Mouse (Mus musculus) small intestine, adult 2 months (tissue): Measurements from ENCODE around the gene Mecom.

Experiments
- CTCF ChIP-seq: fragments of 200-500 bp; IDR thresholded peaks from 2 replicates; pipeline ENCODE4 v1.5.1; 2012; ENCODE audit warnings: low read depth, mild to moderate bottlenecking, control low read depth, inconsistent platforms, low read length, moderate library complexity, mixed read lengths; ENCODE audit not compliant: insufficient replicate concordance, insufficient read length; ENCODE audit errors: extremely low read depth
- POLR2A ChIP-seq: fragments of 200-500 bp; IDR thresholded peaks from 2 replicates; pipeline ENCODE4 v1.6.1; 2012; ENCODE audit warnings: low read depth, mild to moderate bottlenecking, control low read depth, inconsistent platforms, low read length, moderate library complexity

DNA sequence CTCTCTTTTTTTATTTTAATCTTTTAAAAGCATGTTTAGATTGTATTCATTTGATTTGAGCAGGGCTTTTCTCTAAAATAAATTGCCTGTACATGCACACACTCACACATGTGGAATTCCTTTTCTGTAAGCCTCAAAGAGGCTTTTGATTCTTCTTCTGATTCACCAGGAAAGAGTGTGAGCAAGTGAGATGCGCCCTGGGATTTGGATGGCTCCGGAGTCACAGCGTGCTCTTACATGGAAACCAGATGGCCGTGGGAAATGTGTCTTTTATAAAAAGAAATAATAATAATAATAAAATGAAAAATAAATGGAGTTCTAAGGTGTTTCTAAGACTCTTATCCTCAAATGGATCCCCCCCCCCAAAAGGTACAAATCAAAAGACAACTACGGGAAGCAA lies 349.6 kb downstream of the Mecom start:
- TF ChIP-seq POLR2A (no peak), CTCF (no peak)
